ENCODE assay signal across 8 mouse cellular contexts in the genomic region with DNA sequence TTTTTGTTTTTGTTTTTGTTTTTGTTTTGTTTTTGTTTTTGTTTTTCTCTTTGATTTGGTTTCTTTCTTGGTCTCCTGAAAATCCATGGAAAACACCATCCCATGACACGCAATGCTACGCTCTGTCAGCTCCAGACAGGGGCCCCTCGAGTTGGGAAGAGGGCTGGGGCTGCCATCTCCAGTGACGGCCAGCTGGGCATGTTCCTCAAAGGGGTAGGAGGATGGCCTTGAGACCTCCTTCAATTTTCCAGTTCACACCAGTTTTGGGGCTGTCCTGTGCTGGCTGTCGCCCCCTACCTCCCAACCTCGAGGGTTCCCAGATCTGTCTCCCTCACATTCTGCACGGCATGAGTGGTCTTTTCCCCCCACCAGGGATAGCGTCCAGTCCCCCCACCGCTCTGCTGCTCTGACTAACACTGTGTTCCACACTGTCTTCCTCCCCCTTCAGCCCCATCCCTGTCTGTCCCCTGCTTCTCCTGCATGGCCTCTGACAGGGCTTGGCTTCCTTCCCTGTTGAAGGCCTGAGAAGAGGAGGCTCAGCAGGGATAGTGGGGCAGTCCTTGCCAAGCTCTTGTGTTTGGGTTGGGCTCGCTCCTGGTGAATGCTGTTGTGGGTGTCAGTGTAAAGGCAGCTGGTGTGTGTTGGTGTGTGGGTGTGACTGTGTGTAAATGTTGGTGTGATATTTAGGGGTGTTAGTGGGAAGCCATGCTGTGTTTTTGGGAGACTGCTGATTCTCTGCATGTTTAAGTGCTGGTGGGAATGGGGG. TPM values are rescaled to one million over a fixed set of nuclear protein-coding genes. Genes with fewer than 3 reads are reported as not detected.
DNase-seq lines count a peak whose midpoint lies in the region; ATAC-seq and TF ChIP-seq lines count a peak whose summit lies in the region.
"Had no signal": no experiment of that assay in that cellular context is flagged by ENCODE, and none has a peak within 500 bp of the region (broad histone marks: within the 10 kb centered on the region; RNA-seq: fewer than 3 reads in every experiment).

No protein-coding gene starts in this region.

- H3K36me3 ChIP-seq in forebrain, postnatal 0 days (ENCODE audit: insufficient read depth) = peaks cover 10% of the 10 kb centered on the region; the same call in 1 of the 2 replicates

- TF ChIP-seq CTCF in forebrain, postnatal 0 days (IDR thresholded peaks at IDR 0.05; ENCODE audit: low read depth) = peak; percentile 28

- 53% methylated on average over 10 of the region's 10 CpGs for WGBS in forebrain, postnatal 0 days

- peak; percentile 65 for ATAC-seq in forebrain, postnatal 0 days
- no peak for ATAC-seq in activated CD4-positive, CD25-positive, alpha-beta regulatory T cell, adult 4 months

- H3K4me3 ChIP-seq in forebrain, postnatal 0 days (ENCODE audit: low read depth, low read length) = no peak overlapping the region

- H3K9me3 ChIP-seq in forebrain, postnatal 0 days (ENCODE audit: low read length) = no peaks in the 10 kb centered on the region

- H3K9ac ChIP-seq in forebrain, postnatal 0 days = no peak overlapping the region

- H3K27me3 ChIP-seq in forebrain, postnatal 0 days (ENCODE audit: insufficient read depth, low read length) = no peaks in the 10 kb centered on the region

- H3K4me2 ChIP-seq in forebrain, postnatal 0 days (ENCODE audit: low read depth) = no peak overlapping the region

- H3K4me1 ChIP-seq in forebrain, postnatal 0 days (ENCODE audit: insufficient read depth) = peaks cover 3% of the 10 kb centered on the region; the same call in 1 of the 2 replicates

- intact Hi-C loops in left cerebral cortex, postnatal 25 days (cut with DNase I) = loop anchor here (2.0 kb wide), 1 partner anchor 46 kb away; a partner anchor contains a TSS

- peak; percentile 77 to 83 for DNase-seq in right cerebral cortex, adult 2 months (ENCODE audit: low spot score in 2 of 2)
- no peak for DNase-seq in right cerebral cortex, postnatal 14 days
- DNase-seq in forebrain, postnatal 0 days = no peak
- DNase-seq in left cerebral cortex, postnatal 25 days (ENCODE audit: low spot score in 2 of 2) = peak; percentile 67 to 94
- no peak for DNase-seq in spleen, adult 18-20 months
- no peak for DNase-seq in ovary, adult 18-20 months (ENCODE audit: low spot score)
- DNase-seq: adrenal gland, adult 2 months had no signal

- peak overlapping the region; percentile 50 for H3K27ac ChIP-seq in forebrain, postnatal 0 days (ENCODE audit: low read depth, low read length)

RNA-seq across cellular contexts. Expression of a gene that starts 46.0 kb away (rescaled TPM):
- 213 and 256 TPM in 2 replicates for total RNA-seq in forebrain, postnatal 0 days (2014; rRNA removed)
- polyA plus RNA-seq in forebrain, postnatal 0 days (2015; fragmentation: Nextera tagmentation; extraction: Ambion mirVana) = 45.1 and 49.4 TPM in 2 replicates
- 100 to 1,000 TPM; 627 to 654 TPM for total RNA-seq in left cerebral cortex, postnatal 25 days (2021)
- polyA plus RNA-seq in activated CD4-positive, CD25-positive, alpha-beta regulatory T cell, adult 4 months (2017; shearing (Covaris generic)) = under 1 TPM in 1 of 2 experiments, not detected in 1; 0.16 TPM

Comparison
In these comparisons a context has a peak if more than half of its experiments do, and no peak if none do; other contexts are left out.
1. DNase-seq: peak in right cerebral cortex, adult 2 months (2 of 2) and left cerebral cortex, postnatal 25 days (2 of 2); none in right cerebral cortex, postnatal 14 days (single experiment), forebrain, postnatal 0 days (single experiment), spleen, adult 18-20 months (0 of 2) and ovary, adult 18-20 months (single experiment).